Mouse (Mus musculus) bone marrow, adult 2 months (tissue): ENCODE data around the gene Per2.

Source experiments
- CTCF ChIP-seq: fragments of 200-500 bp; IDR thresholded peaks from 2 replicates; pipeline ENCODE4 v1.5.1; 2011; ENCODE audit warnings: low read length, control low read depth; ENCODE audit not compliant: control insufficient read depth, insufficient read depth
- POLR2A ChIP-seq: fragments of 200-500 bp; IDR thresholded peaks from 2 replicates; pipeline ENCODE4 v1.6.1; 2011; ENCODE audit warnings: low read depth, mild to moderate bottlenecking, control low read depth, low read length, borderline replicate concordance; ENCODE audit not compliant: control insufficient read depth

DNA sequence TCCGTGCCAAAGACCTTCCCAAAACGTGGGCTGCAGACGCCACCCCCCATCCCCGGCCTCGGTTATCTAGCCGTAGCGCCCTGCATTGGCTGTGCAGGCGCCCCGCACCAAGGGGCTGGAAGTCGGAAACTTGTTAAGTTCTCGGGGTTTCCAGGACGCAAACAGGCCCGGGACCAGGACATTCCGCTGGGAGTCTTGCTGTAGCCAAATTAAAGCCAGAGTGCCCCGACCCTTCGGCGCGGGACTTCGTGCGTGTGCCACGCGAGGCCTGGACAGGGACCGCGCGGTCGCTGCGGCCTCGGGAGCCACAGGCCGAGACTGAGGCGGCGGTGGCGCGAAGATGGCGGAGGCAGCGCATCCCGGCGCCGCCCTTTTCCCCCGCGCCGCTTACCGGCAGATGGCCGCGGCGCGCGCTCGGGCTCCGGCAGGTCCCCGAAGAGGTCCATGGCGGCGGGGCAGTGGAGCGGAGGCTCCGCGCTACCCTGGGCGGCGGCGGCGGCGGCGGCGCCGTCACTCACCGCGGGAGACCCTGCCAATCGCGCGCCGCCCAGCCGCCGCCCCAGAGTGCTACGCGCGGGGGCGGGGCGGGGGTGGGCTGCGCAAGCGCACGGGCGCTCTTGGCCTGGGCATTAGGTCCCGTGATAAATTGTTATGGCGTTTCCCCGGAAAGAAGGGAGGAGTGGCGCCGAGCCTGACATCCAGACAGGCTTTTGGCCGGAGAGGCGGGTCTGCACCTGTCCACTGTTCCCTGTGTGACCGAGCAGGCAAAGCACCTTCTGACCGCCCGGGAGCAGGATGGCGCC is 60.7 kb downstream of the Per2 start, which contains the start of gene Ilkap:
- TF ChIP-seq POLR2A (peak; percentile 60; the same call in 1 of the 2 replicates), CTCF (no peak)
